Mouse (Mus musculus) retina, adult 2 months (tissue): Measurements from ENCODE around the gene Pfdn6.
"Not testable (repeated sequence)": the region's sequence is repeated elsewhere in the genome, so short reads cannot be mapped to it uniquely, and the experiment has no call there.

Source experiments
- DNase-seq: peaks from one replicate; pipeline ENCODE4 v3.0.0-alpha.2; 2012; ENCODE audit warnings: low read depth, low spot score

Gene Pfdn6

DNA sequence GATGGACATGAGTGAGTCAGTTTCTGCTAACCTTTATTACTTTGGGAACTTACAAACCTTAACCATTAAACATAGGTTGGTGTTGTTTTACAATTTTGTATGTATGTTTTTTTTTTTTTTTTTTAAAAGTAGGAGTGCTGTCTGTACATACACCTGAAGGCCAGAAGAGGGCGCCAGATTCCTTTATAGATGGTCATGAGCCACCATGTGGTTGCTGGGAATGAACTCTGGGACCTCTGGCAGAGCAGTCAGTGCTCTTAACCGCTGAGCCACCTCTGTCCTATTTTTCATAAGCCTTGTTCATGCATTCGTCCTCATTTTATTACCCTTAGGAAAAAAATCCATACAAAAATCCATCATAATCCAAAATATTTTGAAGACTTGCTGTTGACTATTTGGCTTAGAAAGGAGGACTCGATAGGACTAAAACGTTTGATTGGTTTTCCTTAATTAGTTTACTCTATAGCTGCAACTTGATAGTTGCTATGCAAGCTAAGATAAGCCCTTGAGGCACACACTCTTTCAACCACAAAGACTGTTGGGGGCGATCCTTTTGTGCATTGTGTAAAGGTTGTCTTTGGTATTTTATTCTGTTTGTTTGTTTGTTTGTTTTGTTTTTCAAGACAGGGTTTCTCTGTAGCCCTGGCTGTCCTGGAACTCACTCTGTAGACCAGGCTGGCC, 42.9 kb downstream of the Pfdn6 start:
- DNase-seq: no peak

DNA sequence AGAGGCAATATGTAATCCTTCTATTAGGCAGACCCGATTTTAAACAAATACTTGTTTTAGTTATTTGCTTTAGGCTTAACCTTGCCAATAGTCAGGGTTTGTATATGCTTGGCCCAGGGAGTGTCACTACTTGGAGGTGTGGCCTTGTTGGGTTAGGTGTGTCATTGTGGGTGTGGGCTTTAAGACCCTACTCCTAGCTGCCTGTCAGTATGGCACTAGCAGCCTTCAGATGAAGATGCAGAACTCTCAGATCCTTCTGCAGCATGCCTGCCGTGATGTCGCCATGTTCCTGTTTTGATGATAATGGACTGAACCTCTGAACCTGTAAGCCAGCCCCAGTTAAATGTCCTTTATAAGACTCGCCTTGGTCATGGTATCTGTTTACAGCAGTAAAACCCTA, 47.1 kb downstream of the Pfdn6 start:
- not testable (repeated sequence) for DNase-seq

DNA sequence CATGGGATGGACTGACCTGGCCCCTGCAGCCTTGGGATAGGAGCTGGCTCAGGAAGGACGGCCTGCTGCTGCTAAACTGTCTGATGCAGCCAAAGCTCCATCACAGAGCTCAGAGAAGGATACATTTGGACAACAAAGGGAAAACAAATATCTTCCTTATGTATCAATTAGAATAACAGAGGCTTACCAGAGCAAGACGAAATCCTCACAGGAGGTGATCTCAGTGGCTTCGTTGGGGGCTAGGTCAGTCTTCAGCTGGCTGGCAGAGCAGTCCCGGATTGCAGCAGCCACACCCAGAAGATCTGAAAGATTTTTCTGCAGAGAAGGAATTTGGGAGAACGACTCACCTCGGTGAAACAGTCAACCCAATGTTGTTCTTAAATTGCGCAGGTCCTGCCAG, 47.7 kb downstream of the Pfdn6 start:
- DNase-seq: no peak

DNA sequence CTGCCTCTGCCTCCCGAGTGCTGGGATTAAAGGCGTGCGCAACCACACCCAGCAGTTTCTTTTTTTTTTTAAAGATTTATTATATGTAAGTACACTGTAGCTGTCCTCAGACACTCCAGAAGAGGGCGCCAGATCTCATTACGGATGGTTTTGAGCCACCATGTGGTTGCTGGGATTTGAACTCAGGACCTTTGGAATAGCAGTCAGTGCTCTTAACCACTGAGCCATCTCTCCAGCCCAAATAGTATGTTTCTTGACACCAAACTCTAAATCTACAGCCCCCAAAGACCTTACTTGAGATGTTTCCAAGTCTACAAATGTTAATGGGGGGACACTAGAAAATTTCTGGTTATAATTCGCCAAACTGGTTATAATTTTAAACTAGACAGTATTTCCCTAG, 48.3 kb downstream of the Pfdn6 start:
- DNase-seq: not testable (repeated sequence)

DNA sequence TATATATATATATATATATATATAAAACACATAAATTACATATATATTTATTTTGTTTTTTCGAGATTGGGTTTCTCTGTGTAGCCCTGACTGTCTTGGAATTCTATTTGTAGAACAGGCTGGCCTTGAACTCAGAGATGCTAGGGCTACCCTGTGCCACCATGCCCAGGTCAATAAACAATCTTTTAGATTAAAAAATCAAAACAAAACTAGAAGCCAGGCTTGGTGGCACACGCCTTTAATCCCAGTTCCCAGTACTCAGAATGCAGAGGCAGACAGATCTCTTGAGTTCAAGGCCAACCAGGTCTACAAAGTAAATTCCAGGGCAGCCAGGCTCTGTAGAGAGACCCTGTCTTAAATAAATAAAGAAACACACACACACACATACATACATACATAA, 48.8 kb downstream of the Pfdn6 start:
- no peak for DNase-seq

DNA sequence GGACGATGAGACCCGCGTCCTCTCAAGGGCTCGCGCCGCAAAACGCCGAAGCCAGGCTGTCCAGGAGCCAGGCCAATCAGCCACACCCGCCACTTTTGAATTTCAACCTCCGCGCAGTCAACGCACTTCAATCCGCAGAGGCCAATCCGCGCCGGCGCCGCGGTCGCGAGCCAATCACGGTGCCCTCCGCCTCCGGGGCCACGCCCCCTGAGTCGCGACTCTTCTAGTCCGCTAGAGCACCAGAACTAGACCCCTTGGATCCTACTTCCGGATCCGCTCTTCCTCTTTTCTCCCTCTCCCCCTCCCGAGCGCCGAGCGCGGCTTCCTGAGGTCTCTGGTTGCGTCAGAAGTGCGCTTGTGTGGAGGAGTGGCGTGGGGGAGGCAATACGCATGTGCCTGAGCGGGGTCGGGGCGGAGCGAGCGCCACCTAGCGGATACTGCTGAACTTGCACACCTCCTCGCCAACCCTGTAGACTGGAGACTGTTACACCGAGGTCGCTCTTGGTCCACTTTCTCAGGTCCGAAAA, 49.5 kb downstream of the Pfdn6 start, which contains the start of gene Kifc1:
Gene Kifc1, minus strand, starts transcription at position 129 of the 527 bp plus-strand sequence.
- DNase-seq: peak; percentile 99

DNA sequence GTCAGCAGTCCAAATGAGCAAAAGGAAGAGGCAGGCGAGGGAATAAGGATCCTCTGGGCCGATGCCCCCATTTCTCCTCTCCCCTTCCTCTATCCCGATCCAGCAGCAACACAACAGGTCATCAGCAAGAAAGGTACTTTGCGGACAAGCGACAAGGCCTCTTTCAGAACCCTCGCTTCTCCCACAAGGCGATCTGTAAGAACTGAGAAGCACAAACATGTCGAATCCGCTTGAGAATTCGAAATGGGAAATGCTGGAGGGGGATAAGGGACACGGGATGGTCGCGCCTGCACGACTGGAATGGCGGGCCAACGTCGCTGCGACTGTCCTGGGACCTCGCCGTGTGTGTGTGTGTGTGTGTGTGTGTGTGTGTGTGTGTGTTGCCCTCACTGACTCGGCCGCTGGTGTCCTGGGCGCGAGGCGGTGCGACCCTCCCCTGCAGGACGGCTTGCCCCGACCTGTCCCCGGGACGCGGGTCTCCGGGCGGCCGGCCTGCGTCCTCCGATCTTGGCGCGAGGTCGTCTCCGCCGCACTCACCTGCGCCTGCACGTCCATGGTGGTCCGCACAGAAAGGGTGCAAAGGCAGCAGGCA, 50.1 kb downstream of the Pfdn6 start:
- DNase-seq: not testable (repeated sequence)
